Mouse (Mus musculus): ENCODE measurements around the gene Prkcsh. TPM values are rescaled to one million over a fixed set of nuclear protein-coding genes. Genes with fewer than 3 reads are reported as not detected.

Prkcsh gene
- polyA plus RNA-seq, 1 experiment from 2014 or later, result 52.5 TPM

DNA sequence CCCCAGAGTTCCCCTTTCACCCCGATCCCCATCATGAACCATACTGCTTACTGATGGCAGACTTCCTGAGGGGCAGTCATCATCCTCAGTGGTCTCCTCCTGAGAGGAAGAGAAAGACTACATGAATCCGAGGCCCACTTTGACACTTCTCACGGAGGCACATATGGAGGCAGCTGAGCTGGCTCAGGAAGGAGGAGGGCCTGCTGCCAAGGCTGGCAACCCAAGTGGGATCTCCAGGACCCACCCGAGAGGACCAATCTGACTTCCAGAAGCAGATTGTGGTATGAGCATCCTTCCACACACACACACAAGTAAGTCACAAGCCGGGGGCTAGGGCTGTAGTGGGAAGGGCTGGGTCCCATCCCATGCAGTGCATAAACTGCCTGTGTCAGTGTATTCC lies 25.3 kb upstream of the Prkcsh start:
- H3K27ac ChIP-seq (ENCODE audit: low read length), result no peak overlapping the region
- no peak overlapping the region for H3K4me2 ChIP-seq (ENCODE audit: low read depth, low read length)
- H3K9ac ChIP-seq (ENCODE audit: low read depth, low read length), result no peak overlapping the region
- H3K36me3 ChIP-seq (ENCODE audit: control insufficient read depth, insufficient read depth), result no peaks in the 10 kb centered on the region
- H3K4me3 ChIP-seq (ENCODE audit: low read depth, low read length), result no peak overlapping the region
- ATAC-seq (ENCODE audit: low read depth), result no peak
- H3K9me3 ChIP-seq (replicated peaks; ENCODE audit: control insufficient read depth, low read length), result no peaks in the 10 kb centered on the region
- H3K4me1 ChIP-seq (ENCODE audit: control insufficient read depth, low read depth, low read length), result no peaks in the 10 kb centered on the region; the same call in 1 of the 2 replicates
- WGBS (ENCODE audit: insufficient replicate concordance), result 74% methylated on average over 5 of the region's 5 CpGs
- peaks cover 7% of the 10 kb centered on the region for H3K27me3 ChIP-seq (ENCODE audit: control insufficient read depth, insufficient read depth, low read depth, low read length)

DNA sequence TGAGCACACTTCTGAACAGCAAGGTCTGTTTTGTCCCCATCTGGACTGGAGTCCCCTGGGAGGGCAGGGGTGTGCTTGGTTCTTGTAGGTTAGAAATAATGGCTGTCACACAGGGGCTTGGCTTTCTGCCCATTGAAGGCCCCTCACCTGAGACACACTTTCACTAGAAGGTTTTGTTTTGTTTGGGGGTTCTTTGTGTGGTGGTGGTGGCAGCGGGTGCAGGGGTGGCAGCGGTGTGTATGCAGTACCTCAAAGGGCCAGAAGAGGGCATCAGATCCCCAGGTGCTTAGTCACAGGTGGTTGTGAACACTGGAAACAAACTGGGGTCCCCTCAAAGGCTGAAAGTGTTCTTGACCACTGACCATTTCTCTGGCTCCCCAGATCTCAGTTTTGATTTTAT lies 24.6 kb upstream of the Prkcsh start:
- H3K27ac ChIP-seq (ENCODE audit: low read length), result no peak overlapping the region
- H3K4me3 ChIP-seq (ENCODE audit: low read depth, low read length), result no peak overlapping the region
- WGBS (ENCODE audit: insufficient replicate concordance), result 13% methylated on average over 2 of the region's 2 CpGs
- no peaks in the 10 kb centered on the region for H3K9me3 ChIP-seq (replicated peaks; ENCODE audit: control insufficient read depth, low read length)
- no peak for ATAC-seq (ENCODE audit: low read depth)
- H3K9ac ChIP-seq (ENCODE audit: low read depth, low read length), result no peak overlapping the region
- H3K36me3 ChIP-seq (ENCODE audit: control insufficient read depth, insufficient read depth), result no peaks in the 10 kb centered on the region
- H3K4me2 ChIP-seq (ENCODE audit: low read depth, low read length), result no peak overlapping the region
- peaks cover 7% of the 10 kb centered on the region for H3K27me3 ChIP-seq (ENCODE audit: control insufficient read depth, insufficient read depth, low read depth, low read length)
- no peaks in the 10 kb centered on the region; the same call in 1 of the 2 replicates for H3K4me1 ChIP-seq (ENCODE audit: control insufficient read depth, low read depth, low read length)

DNA sequence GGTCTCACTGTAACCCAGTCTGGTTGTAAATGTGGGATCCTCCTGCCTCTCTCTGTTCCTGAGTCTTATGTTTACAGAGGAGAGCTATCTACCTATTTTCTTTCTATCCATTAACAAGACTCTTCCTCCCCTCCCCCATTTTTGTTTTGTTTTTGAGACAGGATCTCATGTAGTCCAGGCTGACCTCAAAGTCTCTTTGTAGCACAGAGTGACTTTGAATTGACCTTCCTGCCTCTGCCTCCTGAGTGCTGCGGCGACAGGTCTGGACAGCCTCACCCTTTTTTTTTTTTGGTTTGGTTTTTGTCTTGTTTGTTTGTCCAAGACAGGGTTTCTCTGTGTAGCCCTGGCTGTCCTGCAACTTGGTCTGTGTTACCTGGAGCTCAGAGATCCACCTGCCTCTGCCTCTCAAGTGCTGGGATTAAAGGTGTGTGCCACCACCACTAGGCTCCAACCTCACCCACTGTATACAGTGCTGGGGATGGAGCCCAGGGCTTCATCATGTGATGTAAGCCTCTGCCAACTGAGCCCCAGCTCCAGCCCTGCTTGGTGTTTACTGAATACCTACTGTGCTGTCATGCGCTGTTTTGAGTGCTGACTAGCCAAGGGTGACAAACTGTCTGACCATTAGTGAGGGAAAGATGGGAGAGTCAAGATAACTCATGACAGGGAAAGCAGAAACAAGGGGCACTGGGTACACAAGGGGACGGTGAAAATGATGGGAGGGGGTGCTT lies 24.0 kb upstream of the Prkcsh start:
- H3K27ac ChIP-seq (ENCODE audit: low read length), result no peak overlapping the region
- H3K9ac ChIP-seq (ENCODE audit: low read depth, low read length), result no peak overlapping the region
- 77% methylated on average over 4 of the region's 4 CpGs for WGBS (ENCODE audit: insufficient replicate concordance)
- no peak overlapping the region for H3K4me2 ChIP-seq (ENCODE audit: low read depth, low read length)
- H3K9me3 ChIP-seq (replicated peaks; ENCODE audit: control insufficient read depth, low read length), result no peaks in the 10 kb centered on the region
- ATAC-seq (ENCODE audit: low read depth), result no peak
- no peak overlapping the region for H3K4me3 ChIP-seq (ENCODE audit: low read depth, low read length)
- no peaks in the 10 kb centered on the region; the same call in 1 of the 2 replicates for H3K4me1 ChIP-seq (ENCODE audit: control insufficient read depth, low read depth, low read length)
- H3K36me3 ChIP-seq (ENCODE audit: control insufficient read depth, insufficient read depth), result no peaks in the 10 kb centered on the region
- H3K27me3 ChIP-seq (ENCODE audit: control insufficient read depth, insufficient read depth, low read depth, low read length), result peaks cover 11% of the 10 kb centered on the region

DNA sequence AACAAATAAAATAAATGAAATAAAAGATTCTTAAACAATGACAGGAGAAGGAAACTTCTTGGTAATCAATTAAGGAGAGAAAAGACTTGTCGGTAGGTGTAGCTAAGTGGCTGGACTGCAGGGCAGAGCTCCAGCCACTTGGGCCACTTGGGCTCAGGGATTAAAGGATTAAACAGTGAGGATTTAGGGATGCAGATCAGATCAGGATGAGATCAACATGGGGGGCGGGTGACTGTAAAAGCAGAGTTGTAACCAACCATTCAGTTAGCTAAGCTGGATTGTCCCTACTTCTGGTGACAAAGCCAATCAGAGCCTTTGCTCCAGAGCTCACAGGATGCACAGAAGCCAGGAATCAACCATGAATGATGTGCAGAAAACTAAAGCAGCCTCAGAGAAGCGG lies 18.7 kb upstream of the Prkcsh start:
- Histone ChIP-seq H3K9me3 (replicated peaks; ENCODE audit: control insufficient read depth, low read length) (no peaks in the 10 kb centered on the region), H3K27me3 (ENCODE audit: control insufficient read depth, insufficient read depth, low read depth, low read length) (peaks cover 57% of the 10 kb centered on the region)
- WGBS (ENCODE audit: insufficient replicate concordance), result 32% methylated on average over 3 of the region's 3 CpGs

DNA sequence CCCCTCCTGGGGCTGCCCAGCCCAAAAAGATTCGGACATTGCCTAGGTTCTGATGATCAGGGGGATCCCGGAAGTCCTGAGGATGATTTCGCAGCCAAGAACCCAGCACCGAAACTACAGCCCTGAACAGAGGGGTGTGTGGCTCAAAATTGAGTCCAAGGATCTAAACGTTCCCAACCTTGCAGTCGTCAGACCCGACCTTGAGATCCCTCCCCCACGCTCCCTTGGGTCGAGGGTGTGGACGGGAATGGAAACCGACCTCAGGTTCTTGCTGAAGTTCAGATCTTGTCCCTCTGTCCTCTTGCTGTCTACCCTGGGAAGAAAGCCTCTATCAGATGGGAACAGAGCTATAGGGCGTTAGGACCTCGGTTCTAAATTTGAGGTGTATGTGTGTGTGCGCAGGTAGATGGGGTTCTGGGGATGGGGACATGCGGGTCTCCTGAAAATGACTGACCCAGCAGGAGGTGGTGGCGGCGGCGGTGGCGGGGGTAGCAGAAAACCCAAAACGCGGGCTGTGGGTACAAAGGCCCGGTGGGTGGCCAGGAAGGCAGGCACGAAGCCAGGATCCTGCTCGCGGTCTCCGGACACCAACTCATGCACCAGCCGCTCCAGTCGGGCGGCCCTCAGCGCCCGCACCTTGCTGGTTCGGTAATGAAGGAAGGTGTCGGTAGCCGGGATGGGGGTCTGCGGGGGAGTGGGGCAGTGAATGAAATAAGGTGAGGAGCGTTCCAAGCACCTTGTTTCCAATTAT lies 14.8 kb upstream of the Prkcsh start:
- H3K9ac ChIP-seq (ENCODE audit: low read depth, low read length), result no peak overlapping the region
- no peaks in the 10 kb centered on the region for H3K9me3 ChIP-seq (replicated peaks; ENCODE audit: control insufficient read depth, low read length)
- no peak overlapping the region for H3K4me3 ChIP-seq (ENCODE audit: low read depth, low read length)
- peaks cover 87% of the 10 kb centered on the region for H3K27me3 ChIP-seq (ENCODE audit: control insufficient read depth, insufficient read depth, low read depth, low read length)
- no peak overlapping the region for H3K27ac ChIP-seq (ENCODE audit: low read length)
- H3K4me1 ChIP-seq (ENCODE audit: control insufficient read depth, low read depth, low read length), result peaks cover 6% of the 10 kb centered on the region
- H3K36me3 ChIP-seq (ENCODE audit: control insufficient read depth, insufficient read depth), result no peaks in the 10 kb centered on the region
- H3K4me2 ChIP-seq (ENCODE audit: low read depth, low read length), result no peak overlapping the region
- 7% methylated on average over 36 of the region's 36 CpGs for WGBS (ENCODE audit: insufficient replicate concordance)
- ATAC-seq (ENCODE audit: low read depth), result no peak

More for the DNA sequence above, 18.7 kb upstream of the Prkcsh start:
- ATAC-seq (ENCODE audit: low read depth), result no peak
- no peaks in the 10 kb centered on the region for H3K36me3 ChIP-seq (ENCODE audit: control insufficient read depth, insufficient read depth)
- H3K4me3 ChIP-seq (ENCODE audit: low read depth, low read length), result no peak overlapping the region
- H3K9ac ChIP-seq (ENCODE audit: low read depth, low read length), result no peak overlapping the region
- H3K4me2 ChIP-seq (ENCODE audit: low read depth, low read length), result no peak overlapping the region
- no peaks in the 10 kb centered on the region; the same call in 1 of the 2 replicates for H3K4me1 ChIP-seq (ENCODE audit: control insufficient read depth, low read depth, low read length)
- H3K27ac ChIP-seq (ENCODE audit: low read length), result no peak overlapping the region

DNA sequence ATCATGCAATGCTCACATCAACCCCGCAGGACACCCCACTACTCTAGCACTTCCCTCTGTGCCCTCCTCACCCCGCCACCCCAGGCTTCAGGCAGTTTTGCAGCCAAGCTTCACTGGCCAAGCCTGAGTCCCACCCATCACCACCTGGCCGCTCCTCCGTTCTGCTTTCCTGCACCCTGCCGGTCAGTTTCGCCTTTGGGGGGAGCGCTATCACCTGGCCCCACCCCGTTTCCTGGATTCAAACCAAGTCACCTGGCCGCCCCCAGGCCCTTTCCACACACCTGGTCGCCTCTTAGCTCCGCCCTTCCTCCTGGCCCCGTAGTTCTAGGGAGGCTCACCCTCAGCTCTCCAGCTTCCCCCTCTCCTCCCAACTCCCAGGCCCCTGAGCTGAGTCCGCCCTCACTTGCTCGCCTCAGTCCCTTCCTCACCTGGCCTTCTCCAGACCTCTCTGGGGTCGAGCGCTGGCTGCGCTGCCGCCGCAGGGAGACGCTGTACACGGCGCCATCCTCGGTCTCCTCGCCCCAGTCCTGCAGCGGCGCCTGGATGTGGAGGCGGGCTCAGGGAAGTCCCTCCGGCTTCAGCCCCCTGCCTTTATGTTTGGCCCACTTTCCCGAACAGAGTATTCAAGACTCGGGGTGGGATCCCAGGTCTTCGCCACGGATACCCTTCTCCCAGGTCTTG lies 14.0 kb upstream of the Prkcsh start:
- Histone ChIP-seq H3K27ac (ENCODE audit: low read length) (no peak overlapping the region), H3K9me3 (replicated peaks; ENCODE audit: control insufficient read depth, low read length) (no peaks in the 10 kb centered on the region), H3K4me3 (ENCODE audit: low read depth, low read length) (peak overlapping the region; percentile 46), H3K4me1 (ENCODE audit: control insufficient read depth, low read depth, low read length) (peaks cover 6% of the 10 kb centered on the region), H3K36me3 (ENCODE audit: control insufficient read depth, insufficient read depth) (no peaks in the 10 kb centered on the region), H3K27me3 (ENCODE audit: control insufficient read depth, insufficient read depth, low read depth, low read length) (peaks cover 87% of the 10 kb centered on the region), H3K4me2 (ENCODE audit: low read depth, low read length) (peak overlapping the region; percentile 55), H3K9ac (ENCODE audit: low read depth, low read length) (no peak overlapping the region)
- 2% methylated on average over 32 of the region's 32 CpGs for WGBS (ENCODE audit: insufficient replicate concordance)
- ATAC-seq (ENCODE audit: low read depth), result no peak

DNA sequence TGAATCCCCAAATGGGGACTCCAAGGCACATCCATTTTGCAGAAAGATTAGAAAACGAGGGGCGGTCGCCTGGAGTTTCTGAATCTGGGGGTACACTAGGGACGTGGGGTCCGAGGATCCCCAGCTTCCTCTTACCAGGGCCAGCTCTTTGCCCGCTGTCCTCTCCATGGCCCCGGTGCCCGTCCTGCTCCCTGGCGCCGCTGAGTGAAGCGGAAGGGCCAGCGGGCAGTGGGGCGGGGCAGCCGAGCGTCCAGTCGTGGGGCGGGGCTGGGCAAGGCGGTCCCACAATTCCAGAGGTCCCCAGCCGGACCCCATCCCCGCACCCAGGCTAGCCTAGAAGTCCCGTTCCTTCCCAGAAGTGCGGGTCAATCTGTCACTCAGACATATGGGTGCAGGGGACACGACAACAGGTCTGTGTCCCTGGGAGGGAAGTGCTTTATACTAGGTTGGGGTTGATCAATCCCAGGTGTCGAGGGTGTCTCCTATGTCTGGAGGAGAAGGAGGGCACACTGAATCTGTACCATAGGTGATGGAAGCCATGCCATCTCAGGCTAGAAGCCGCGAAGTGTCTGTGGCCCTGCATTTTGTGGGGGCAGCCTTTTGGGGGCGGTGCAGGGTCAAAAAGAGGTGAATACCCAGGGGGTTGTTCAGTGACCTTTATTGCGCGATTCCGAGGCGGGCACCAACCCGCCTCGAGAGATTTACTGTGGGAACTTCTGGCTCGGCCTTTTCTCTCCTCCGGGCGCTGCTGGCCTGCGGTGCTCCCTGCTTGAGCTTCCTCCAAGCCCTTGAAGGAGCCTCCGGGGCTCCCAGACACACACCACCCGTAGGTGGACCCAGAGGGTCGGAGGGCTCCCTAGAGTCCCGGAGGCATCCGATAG lies 13.1 kb upstream of the Prkcsh start, which contains the start of gene Rgl3:
Gene Rgl3 (minus strand): TSS at position 217 of the 881 bp plus-strand sequence.
- Histone ChIP-seq H3K36me3 (ENCODE audit: control insufficient read depth, insufficient read depth) (no peaks in the 10 kb centered on the region), H3K4me2 (ENCODE audit: low read depth, low read length) (peak within 1 kb of the TSS; percentile 55), H3K4me1 (ENCODE audit: control insufficient read depth, low read depth, low read length) (peaks cover 6% of the 10 kb centered on the region), H3K4me3 (ENCODE audit: low read depth, low read length) (peak within 1 kb of the TSS; percentile 46), H3K27ac (ENCODE audit: low read length) (no peak within 1 kb of the TSS), H3K9ac (ENCODE audit: low read depth, low read length) (no peak within 1 kb of the TSS), H3K9me3 (replicated peaks; ENCODE audit: control insufficient read depth, low read length) (no peaks in the 10 kb centered on the region), H3K27me3 (ENCODE audit: control insufficient read depth, insufficient read depth, low read depth, low read length) (peaks cover 81% of the 10 kb centered on the region)
- WGBS (ENCODE audit: insufficient replicate concordance), result 2% methylated on average over 42 of the region's 42 CpGs
- ATAC-seq (ENCODE audit: low read depth), result no peak

DNA sequence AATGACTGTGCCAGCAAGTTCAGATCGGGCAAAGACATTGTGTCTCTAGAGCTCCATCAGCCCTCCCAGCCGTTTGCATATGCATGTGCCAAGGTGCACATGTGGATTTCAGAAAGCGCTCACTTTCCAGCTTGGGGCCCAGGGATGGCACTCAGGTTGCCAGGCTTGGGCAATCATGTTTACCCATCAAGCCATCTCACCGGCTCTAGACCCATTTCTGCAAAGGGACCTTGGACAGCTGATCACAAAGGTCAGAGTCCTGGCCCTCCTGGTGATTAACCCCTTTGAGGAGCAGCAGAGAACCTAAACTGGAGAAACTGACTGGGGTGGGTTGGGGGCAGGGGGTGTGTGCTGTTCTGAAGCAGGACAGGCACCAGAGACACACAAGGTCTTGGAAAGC lies 10.4 kb upstream of the Prkcsh start:
- no peak overlapping the region for H3K9ac ChIP-seq (ENCODE audit: low read depth, low read length)
- H3K4me2 ChIP-seq (ENCODE audit: low read depth, low read length), result no peak overlapping the region
- H3K36me3 ChIP-seq (ENCODE audit: control insufficient read depth, insufficient read depth), result no peaks in the 10 kb centered on the region
- no peak overlapping the region for H3K27ac ChIP-seq (ENCODE audit: low read length)
- ATAC-seq (ENCODE audit: low read depth), result no peak
- no peaks in the 10 kb centered on the region for H3K9me3 ChIP-seq (replicated peaks; ENCODE audit: control insufficient read depth, low read length)
- WGBS (ENCODE audit: insufficient replicate concordance), result 59% methylated on average over 4 of the region's 4 CpGs
- H3K27me3 ChIP-seq (ENCODE audit: control insufficient read depth, insufficient read depth, low read depth, low read length), result peaks cover 57% of the 10 kb centered on the region
- no peak overlapping the region for H3K4me3 ChIP-seq (ENCODE audit: low read depth, low read length)
- peaks cover 6% of the 10 kb centered on the region for H3K4me1 ChIP-seq (ENCODE audit: control insufficient read depth, low read depth, low read length)

All from liver, embryonic 16.5 days (tissue).